Mouse (Mus musculus): ENCODE measurements around the gene Clcn3.

Clcn3 gene

DNA sequence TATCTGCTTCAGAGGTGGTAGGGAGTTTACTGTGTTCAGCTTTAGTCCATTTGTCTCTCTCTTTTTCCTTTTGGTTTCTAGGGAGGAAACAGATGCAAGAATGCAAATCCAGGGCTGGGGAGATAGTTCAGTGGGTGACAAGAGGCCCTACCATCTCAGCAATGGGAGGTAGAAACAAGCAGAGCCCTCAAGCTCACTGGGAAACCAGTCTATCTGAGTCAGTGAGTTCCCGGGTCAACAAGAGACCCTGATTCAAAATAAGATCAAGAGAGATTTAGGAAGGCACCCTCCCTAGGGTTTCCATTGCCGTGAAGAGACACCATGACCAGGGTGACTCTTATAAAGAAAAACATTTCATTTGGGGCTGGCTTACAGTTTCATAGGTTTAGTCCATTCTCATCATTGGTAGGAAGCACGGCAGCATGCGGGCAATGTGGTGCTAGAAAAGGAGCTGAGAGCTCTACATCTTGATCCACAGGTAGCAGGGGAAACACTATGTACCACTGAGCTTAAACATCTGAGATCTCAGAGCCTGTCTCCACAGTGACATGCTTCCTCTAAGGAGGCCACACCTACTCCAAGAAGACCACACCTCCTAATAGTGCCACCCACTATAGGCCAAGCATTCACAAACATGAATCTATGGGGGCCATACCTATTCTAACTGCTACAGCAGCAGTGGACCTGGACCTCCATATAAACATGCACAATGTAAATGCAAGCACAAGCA lies 114.7 kb downstream of the Clcn3 start:
- DNase-seq = no peak

DNA sequence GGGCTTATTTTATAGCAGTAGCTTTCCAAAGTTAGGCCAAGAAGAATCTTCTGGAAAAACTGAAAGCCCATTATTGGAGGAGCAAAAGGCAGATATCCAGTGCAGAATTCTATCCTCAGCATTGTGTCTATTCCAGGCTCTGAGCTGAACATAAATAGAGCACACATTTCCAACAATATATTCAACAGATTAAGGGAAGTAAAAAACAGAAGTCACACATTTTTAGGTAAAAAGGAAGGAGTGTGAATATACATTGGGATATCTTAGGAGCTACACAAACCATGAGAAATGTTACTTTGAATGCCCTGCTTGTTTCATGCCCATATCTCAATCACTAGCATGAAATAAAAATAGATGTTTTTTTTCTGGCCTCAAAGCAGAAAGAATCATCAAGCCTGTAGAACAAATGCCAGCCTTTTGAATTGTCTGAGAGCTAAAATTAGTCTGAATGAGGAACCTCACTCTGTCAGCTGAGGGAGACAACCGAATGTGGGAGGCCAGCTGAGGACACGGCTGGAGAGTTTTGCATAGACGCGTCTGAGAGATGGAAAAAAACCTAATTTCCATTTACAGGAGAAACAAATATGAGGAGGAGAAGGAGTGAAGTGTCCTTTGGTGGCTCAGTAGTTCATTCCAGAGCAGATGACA lies 115.5 kb downstream of the Clcn3 start:
- DNase-seq = peak; percentile 4

- peak; percentile 70 for DNase-seq
Measured at GRCm38 (mm10) chr8:60865504-60866114, 117.5 kb downstream of the Clcn3 start.

- DNase-seq = no peak
Measured at GRCm38 (mm10) chr8:60864875-60865274, 118.2 kb downstream of the Clcn3 start.

DNA sequence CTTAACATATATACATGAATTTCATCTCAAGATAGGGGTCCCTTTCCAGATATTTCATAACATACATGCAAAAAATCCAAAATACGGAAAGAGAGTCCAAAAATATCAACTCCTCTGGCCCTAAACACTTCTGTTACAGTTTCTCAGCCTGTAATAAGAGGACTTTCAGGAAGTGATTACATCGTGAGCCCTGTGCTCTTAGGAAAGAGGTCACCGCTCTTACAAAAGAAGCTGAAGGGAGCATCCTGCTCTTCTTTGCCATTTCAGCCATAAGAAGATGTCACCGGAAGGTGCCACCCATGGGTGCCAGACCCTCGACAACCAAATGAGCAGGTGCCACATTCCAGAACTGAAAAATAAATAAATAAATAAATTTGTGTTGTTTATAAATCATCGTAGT lies 121.3 kb downstream of the Clcn3 start:
- DNase-seq = no peak

- no peak for DNase-seq
Measured at GRCm38 (mm10) chr8:60860749-60861148, 122.4 kb downstream of the Clcn3 start.
